Mouse (Mus musculus) bone marrow, adult 2 months (tissue): ENCODE measurements at regions not wholly inside any gene's neighbourhood (a gene's known extent, or its start where the extent isn't known, plus 50 kb on each side); places are given as distances from the start of the nearest gene placed in this dataset.

Source experiments
- H3K27ac ChIP-seq: fragments of 200-500 bp; 2 replicates; pipeline ENCODE4 v1.5.1; 2012; ENCODE audit warnings: low read depth, mild to moderate bottlenecking, control low read depth, inconsistent platforms, low read length; ENCODE audit not compliant: control insufficient read depth, poor library complexity, insufficient read depth
- H3K4me1 ChIP-seq: fragments of 200-500 bp; 2 replicates; pipeline ENCODE4 v1.6.1; 2011; ENCODE audit warnings: low read length; ENCODE audit not compliant: control insufficient read depth, insufficient read depth
- H3K4me3 ChIP-seq: fragments of 200-500 bp; replicated peaks from 2 replicates; pipeline ENCODE3; 2011; ENCODE audit warnings: mild to moderate bottlenecking, low read depth, low read length, control low read depth; ENCODE audit not compliant: control insufficient read depth
- CTCF ChIP-seq: fragments of 200-500 bp; IDR thresholded peaks from 2 replicates; pipeline ENCODE4 v1.5.1; 2011; ENCODE audit warnings: low read length, control low read depth; ENCODE audit not compliant: control insufficient read depth, insufficient read depth
- POLR2A ChIP-seq: fragments of 200-500 bp; IDR thresholded peaks from 2 replicates; pipeline ENCODE4 v1.6.1; 2011; ENCODE audit warnings: low read depth, mild to moderate bottlenecking, control low read depth, low read length, borderline replicate concordance; ENCODE audit not compliant: control insufficient read depth
- WGBS: fragments of 180-500 bp; shearing (Covaris S2); methylation state at CpG from one replicate; pipeline ENCODE4 v1.1.7; 2018; 5-methylcytosine and 5-hydroxymethylcytosine counted together

DNA sequence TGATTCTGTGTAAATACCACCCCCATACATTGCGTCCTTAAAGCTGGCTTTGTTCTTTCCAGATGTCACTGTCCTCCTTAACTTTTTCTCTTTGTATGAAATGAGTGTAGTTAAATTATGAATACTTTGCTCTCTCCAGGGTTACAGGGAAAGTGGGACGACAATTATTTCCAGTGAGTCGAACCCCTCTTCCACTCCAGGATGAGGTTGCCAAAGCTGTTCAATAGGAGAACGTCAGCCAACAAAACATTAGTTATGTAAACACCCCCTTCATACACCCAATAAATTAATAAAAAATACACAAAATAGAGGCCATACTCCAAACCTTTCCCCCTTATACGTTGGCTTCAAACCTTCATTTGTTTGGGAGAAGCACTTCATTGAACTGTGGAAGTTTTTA lies 335.8 kb downstream of the Ptprc start:
- 83% methylated on average over 5 of the region's 5 CpGs for WGBS
- Histone ChIP-seq H3K27ac (no peak overlapping the region), H3K4me3 (no peak overlapping the region), H3K4me1 (no peaks in the 10 kb centered on the region; the same call in 1 of the 2 replicates)
- no peak for TF ChIP-seq POLR2A

DNA sequence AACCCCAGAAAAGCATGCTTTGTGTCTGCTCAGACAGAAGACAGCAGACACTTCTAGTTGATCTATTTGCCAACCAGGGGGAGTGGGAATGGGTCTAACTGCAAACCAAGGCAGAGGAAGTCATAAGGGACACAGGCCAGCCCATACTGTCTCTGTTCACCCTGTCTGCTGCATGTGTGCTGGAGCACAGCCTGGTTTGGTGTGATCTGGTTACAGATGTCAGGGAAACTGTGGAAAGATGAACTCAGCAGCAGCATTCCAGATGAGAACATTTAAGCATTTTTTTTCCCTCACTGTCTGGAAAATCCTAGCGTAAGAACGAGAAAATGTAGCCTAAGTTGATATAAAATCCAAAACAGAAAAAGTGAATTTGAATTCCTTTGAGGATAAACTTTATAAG lies 336.2 kb downstream of the Ptprc start:
- 87% methylated on average over 2 of the region's 2 CpGs for WGBS
- TF ChIP-seq CTCF (no peak), POLR2A (no peak)

DNA sequence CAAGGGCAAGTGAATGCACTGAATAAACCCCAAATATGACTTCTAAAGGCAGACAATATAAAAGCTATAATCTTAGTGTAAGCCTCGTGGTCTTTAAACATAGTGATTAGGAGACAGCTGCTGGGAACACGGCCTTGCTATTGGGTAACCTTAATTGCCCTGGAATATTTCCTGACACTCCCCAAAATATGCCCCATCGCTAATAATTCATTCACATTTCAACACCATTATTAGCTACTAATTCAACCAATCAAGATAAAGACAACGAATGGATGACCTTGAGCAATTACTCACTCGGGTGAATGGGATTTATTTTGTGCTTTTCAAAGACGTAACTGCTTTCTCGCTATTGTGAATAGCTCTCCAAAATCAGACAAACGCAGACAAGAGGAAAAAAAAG lies 337.2 kb downstream of the Ptprc start:
- 79% methylated on average over 8 of the region's 8 CpGs for WGBS
- no peaks in the 10 kb centered on the region; the same call in 1 of the 2 replicates for H3K4me1 ChIP-seq
- TF ChIP-seq POLR2A (no peak), CTCF (no peak)
- H3K4me3 ChIP-seq, result no peak overlapping the region
- no peak overlapping the region for H3K27ac ChIP-seq

More for the DNA sequence above, 336.2 kb downstream of the Ptprc start:
- H3K4me3 ChIP-seq, result no peak overlapping the region
- H3K27ac ChIP-seq, result no peak overlapping the region
- H3K4me1 ChIP-seq, result no peaks in the 10 kb centered on the region; the same call in 1 of the 2 replicates

DNA sequence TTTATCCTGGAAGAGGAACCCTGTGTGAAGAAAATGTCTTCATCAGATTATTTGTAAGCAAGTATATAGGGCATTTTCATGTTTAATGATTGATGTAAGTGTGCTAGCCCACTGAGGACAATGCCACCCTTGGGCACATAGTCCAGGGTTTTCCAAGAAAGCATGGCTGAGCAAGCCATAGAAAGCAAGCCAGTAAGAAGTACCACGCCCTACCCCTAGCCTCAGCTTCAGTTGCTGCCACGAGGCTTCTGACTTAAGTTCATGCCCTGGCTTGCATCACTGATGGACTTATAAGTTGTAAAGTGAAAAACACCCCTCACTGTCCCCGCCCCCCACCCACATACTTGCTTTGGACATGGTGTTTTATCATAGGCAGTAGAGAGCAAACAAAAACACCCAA lies 342.0 kb downstream of the Ptprc start:
- TF ChIP-seq CTCF (no peak), POLR2A (no peak)
- H3K4me3 ChIP-seq, result no peak overlapping the region
- no peak overlapping the region for H3K27ac ChIP-seq
- no peaks in the 10 kb centered on the region for H3K4me1 ChIP-seq
- WGBS, result 68% methylated on average over 3 of the region's 3 CpGs

DNA sequence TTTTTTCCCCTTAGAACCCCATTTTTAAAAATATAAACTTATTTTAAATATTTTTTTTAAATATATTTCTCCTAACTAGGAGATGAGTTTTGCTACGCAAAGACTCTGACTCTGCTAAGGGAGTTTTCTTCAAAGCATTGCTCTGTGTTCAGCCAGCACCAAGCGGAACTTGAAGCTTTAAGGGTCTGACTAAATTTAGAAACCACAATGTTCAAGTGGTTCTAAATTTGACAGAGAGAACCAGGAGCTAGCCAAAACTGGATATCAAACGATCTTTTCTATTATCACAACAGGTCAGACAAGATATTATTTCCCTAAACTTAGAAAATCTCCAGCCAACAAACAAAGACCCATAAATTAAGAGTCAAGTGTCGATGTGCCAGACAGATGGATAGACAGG lies 344.2 kb downstream of the Ptprc start:
- Histone ChIP-seq H3K27ac (no peak overlapping the region), H3K4me3 (no peak overlapping the region), H3K4me1 (no peaks in the 10 kb centered on the region)
- WGBS, result 11% methylated on average over 4 of the region's 4 CpGs
- TF ChIP-seq CTCF, result no peak
- no peak for TF ChIP-seq POLR2A

DNA sequence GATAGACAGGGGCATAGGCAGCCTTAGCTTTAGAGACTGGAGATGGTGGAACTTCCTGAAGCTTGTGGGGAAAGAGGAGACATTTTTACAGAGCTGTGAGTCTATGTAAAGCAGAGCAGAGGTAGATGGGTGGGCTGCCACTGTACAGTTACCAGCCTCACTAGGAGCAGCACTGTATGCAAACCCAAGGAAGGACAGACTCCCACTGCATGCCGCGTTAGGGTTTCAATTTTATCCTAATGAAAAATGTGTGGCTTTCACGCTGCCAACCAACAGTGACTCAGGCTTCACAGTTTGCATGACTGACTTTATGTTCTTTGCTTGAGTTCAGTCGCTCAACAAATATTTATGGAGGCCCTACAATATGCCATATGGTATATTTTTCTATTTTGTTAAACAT lies 348.1 kb downstream of the Ptprc start:
- 81% methylated on average over 4 of the region's 4 CpGs for WGBS
- TF ChIP-seq POLR2A (no peak), CTCF (no peak)
- H3K4me1 ChIP-seq, result no peaks in the 10 kb centered on the region

DNA sequence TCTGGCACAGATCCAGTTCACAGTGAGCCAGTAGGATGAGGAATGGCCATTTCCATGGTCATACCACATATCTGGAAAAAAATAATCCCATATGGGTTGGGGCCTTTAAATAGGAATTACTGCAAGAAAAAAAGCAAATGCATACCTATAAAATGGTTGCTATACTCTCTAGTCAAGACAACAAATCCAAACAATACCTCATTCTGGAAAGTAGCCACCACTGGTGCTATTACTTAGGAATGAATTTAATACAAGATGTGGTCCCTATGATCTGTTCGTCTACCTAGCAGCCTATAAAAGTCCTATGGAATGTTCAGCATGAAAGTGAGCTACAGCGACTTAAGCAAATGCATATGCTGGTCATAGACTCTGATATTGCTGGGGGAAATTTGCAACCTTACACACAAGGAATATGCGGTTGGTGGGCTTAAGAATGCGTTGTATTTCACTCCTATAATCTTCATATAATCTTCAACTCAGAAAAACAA lies 360.1 kb downstream of the Ptprc start:
- no peak overlapping the region for H3K4me3 ChIP-seq
- WGBS, result 87% methylated on average over 4 of the region's 4 CpGs
- TF ChIP-seq POLR2A (no peak), CTCF (no peak)
- no peaks in the 10 kb centered on the region for H3K4me1 ChIP-seq
- no peak overlapping the region for H3K27ac ChIP-seq

More for the DNA sequence above, 348.1 kb downstream of the Ptprc start:
- H3K27ac ChIP-seq, result no peak overlapping the region
- no peak overlapping the region for H3K4me3 ChIP-seq

DNA sequence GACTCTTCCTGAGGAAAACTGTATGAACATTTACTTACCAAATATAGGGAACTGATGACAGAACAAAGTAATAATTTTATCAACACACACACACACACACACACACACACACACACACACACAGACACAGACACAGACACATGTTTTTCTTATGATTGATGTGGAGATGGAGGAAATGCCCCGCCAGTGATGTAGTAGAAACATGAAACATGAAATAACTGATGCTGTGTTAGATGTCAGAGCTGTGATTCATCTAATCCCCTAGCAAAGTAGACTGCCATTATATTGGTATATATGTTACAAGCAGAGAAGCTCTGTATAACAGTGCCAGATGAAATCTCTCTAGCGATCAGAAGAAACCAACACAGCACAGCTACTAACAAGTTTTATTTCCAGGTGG lies 361.0 kb downstream of the Ptprc start:
- no peak for TF ChIP-seq POLR2A
- no peak for TF ChIP-seq CTCF
- no peak overlapping the region for H3K27ac ChIP-seq
- 75% methylated on average over 2 of the region's 2 CpGs for WGBS
- H3K4me3 ChIP-seq, result no peak overlapping the region
- H3K4me1 ChIP-seq, result no peaks in the 10 kb centered on the region

DNA sequence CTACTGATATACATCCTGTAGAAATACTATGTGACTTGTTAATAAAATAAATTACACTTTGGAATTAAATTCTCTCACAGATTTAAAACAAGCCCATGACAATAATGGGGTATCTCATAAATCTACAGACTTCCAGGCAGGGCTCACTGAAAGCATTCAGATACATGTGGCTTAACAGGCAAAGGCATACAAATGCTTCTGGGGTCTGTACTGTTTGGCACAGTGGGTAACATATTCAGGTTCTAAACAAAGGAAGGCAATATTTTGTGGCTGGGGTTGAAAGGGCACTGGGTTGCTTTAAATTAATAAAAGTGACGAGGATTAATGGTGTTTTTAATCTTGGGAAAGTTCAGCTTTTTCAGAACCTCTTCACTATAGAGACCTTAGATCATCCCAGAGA lies 361.8 kb downstream of the Ptprc start:
- no peak for TF ChIP-seq POLR2A
- no peak for TF ChIP-seq CTCF
- Histone ChIP-seq H3K27ac (no peak overlapping the region), H3K4me3 (no peak overlapping the region), H3K4me1 (no peaks in the 10 kb centered on the region)
- 79% methylated on average over 1 of the region's 1 CpGs for WGBS
